Mouse (Mus musculus): ENCODE measurements around the gene Olfr1475.
"Not testable (repeated sequence)": the region's sequence is repeated elsewhere in the genome, so short reads cannot be mapped to it uniquely, and the experiment has no call there.

The Olfr1475 gene

GRCm38 (mm10) chr19:13480096-13480495 is at the start of gene Olfr1475:
Olfr1475 (minus strand) TSS chr19:13480196.
- DNase-seq: no peak

- no peak for DNase-seq
These were observed 47.6 kb upstream of the Olfr1475 start, which contains the start of gene Olfr1480 for GRCm38 (mm10) chr19:13527613-13528012. Olfr1480 (plus strand) TSS chr19:13527913.

- no peak for DNase-seq
These were observed 20.2 kb upstream of the Olfr1475 start, which contains the start of gene Olfr1477 for GRCm38 (mm10) chr19:13500246-13500645. Olfr1477 (plus strand) TSS chr19:13500546.

- DNase-seq: not testable (repeated sequence)
These were observed 10.7 kb downstream of the Olfr1475 start, which contains the start of gene Olfr1474 for GRCm38 (mm10) chr19:13469265-13469664. Olfr1474 (plus strand) TSS chr19:13469565.

DNA sequence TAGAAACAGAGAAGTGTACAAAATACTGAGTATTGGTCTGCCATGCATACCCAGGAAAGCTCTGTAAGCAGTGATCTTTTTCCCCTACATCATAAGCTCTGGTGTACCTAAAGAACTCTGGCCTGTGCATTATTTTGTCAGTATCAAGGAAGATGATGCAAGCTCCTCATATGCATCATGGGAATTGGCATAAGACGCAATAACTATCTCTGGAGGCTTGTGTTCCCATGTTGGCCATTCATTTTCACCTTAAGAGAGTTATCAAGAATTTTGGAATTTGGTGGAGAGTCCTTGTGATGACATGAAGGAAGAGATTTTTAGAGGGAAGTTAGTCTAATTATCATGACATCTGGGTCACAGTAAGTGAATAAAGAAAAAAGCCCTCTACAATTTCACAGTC is 24.0 kb downstream of the Olfr1475 start, which contains the start of gene Olfr1472:
Olfr1472 (minus strand) TSS at position 101 of the 400 bp plus-strand sequence.
- DNase-seq: no peak

DNA sequence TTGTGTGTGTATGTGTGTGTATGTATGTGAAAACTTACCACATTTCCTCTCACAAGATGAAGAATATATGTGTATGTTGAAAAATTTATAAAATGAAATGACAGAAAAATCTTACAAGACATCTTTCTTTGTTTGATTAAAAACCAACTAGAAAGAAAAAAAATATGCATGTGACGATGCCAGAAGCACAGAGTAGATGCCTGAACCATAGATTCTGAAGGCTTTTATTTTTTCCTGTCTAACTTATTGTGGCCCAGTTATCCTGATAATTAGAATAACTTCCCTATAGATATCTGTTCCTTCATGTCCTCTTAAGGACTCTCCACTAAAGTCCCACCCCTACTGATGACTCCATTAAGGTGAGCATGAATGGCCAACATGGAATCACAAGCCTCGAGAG is 36.9 kb downstream of the Olfr1475 start, which contains the start of gene Olfr1471:
Olfr1471 (plus strand) TSS at position 301 of the 400 bp plus-strand sequence.
- DNase-seq: not testable (repeated sequence)

Data from kidney, adult 11 months (tissue).